Mouse (Mus musculus) myocyte (in vitro differentiated cells): ENCODE results near the gene Hoxc5. TPM values are rescaled to one million over a fixed set of nuclear protein-coding genes. Genes with fewer than 3 reads are reported as not detected.

ENCODE experiments used
- H3K27me3 ChIP-seq: one replicate; pipeline ENCODE4 v1.6.1; 2011; ENCODE audit not compliant: control insufficient read depth, insufficient read depth, insufficient read length
- H3K36me3 ChIP-seq: one replicate; pipeline ENCODE4 v1.6.1; 2011; ENCODE audit not compliant: control insufficient read depth, insufficient read depth
- H3K4me2 ChIP-seq: one replicate; pipeline ENCODE4 v1.6.1; 2011; ENCODE audit warnings: low read depth, control low read depth
- H3K4me3 ChIP-seq: one replicate; pipeline ENCODE4 v1.5.1; 2011; ENCODE audit warnings: mild to moderate bottlenecking, control low read depth, moderate library complexity
- H3K79me2 ChIP-seq: one replicate; pipeline ENCODE4 v1.6.1; 2011; ENCODE audit not compliant: control insufficient read depth, insufficient read depth
- H3ac ChIP-seq: one replicate; pipeline ENCODE4 v1.6.1; 2011; ENCODE audit not compliant: control insufficient read depth, insufficient read length
- CEBPB ChIP-seq: IDR thresholded peaks from 2 replicates; pipeline ENCODE4 v1.6.1; 2011; ENCODE audit warnings: mild to moderate bottlenecking, moderate library complexity; ENCODE audit not compliant: poor library complexity, insufficient read depth, severe bottlenecking
- E2F4 ChIP-seq: IDR thresholded peaks from one replicate; pipeline ENCODE4 v1.6.1; 2011; ENCODE audit warnings: mild to moderate bottlenecking, control low read depth, moderate library complexity; ENCODE audit not compliant: insufficient read depth
- MAX ChIP-seq: IDR thresholded peaks from one replicate; pipeline ENCODE4 v1.6.1; 2011; ENCODE audit warnings: low read depth, mild to moderate bottlenecking, control low read depth
- MYOD1 ChIP-seq, 3 experiments: IDR thresholded peaks; one replicate each; pipeline ENCODE4 v1.6.1; 2011; ENCODE audit warnings: control low read depth in 2 of 3, low read depth in 2 of 3, mild to moderate bottlenecking in 2 of 3, moderate library complexity in 1 of 3; ENCODE audit not compliant: insufficient read length in 2 of 3, control insufficient read depth in 1 of 3
- MYOG ChIP-seq, 3 experiments: IDR thresholded peaks; one replicate each; pipeline ENCODE4 v1.6.1; 2011; ENCODE audit warnings: control low read depth in 2 of 3, low read depth in 2 of 3, mild to moderate bottlenecking in 2 of 3; ENCODE audit not compliant: insufficient read length in 2 of 3, control insufficient read depth in 1 of 3, insufficient read depth in 1 of 3
- POLR2A ChIP-seq: IDR thresholded peaks from one replicate; pipeline ENCODE4 v1.6.1; 2011; ENCODE audit warnings: low read depth, mild to moderate bottlenecking, control low read depth, moderate library complexity; ENCODE audit not compliant: insufficient read length
- POLR2AphosphoS2 ChIP-seq: IDR thresholded peaks from one replicate; pipeline ENCODE4 v1.6.1; 2011; ENCODE audit warnings: low read depth, control low read depth; ENCODE audit not compliant: insufficient read length
- REST ChIP-seq: IDR thresholded peaks from one replicate; pipeline ENCODE4 v1.6.1; 2011; ENCODE audit warnings: mild to moderate bottlenecking, control low read depth, moderate library complexity; ENCODE audit not compliant: insufficient read depth, insufficient read length
- SRF ChIP-seq: IDR thresholded peaks from one replicate; pipeline ENCODE4 v1.6.1; 2011; ENCODE audit warnings: low read depth; ENCODE audit not compliant: control insufficient read depth, insufficient read length
- TCF12 ChIP-seq: IDR thresholded peaks from one replicate; pipeline ENCODE4 v1.6.1; 2011; ENCODE audit warnings: mild to moderate bottlenecking, control low read depth; ENCODE audit not compliant: poor library complexity, insufficient read depth, severe bottlenecking
- TCF3 ChIP-seq: IDR thresholded peaks from one replicate; pipeline ENCODE4 v1.6.1; 2011; ENCODE audit warnings: low read depth, control low read depth; ENCODE audit not compliant: insufficient read length
- USF1 ChIP-seq: IDR thresholded peaks from one replicate; pipeline ENCODE4 v1.6.1; 2011; ENCODE audit warnings: low read depth, mild to moderate bottlenecking, control low read depth, moderate library complexity
- polyA plus RNA-seq: library from polyadenylated mRNA; unstranded; fragments of >200 nt; fragmentation: generic; extraction: Trizol; gene quantifications from one replicate; pipeline ENCODE4 v1.2.1, GENCODE M21; 2012; ENCODE audit warnings: missing spikeins

Gene Hoxc5
- polyA plus RNA-seq, 1 experiment: 1.2 TPM

- H3K4me2 ChIP-seq: no peak overlapping the region
- H3ac ChIP-seq: no peak overlapping the region
- TF ChIP-seq TCF12: no peak
- no peak for TF ChIP-seq REST
- TF ChIP-seq MYOD1 (IDR thresholded peaks at IDR 0.05; ENCODE audit: control insufficient read depth in 1 of 3, insufficient read length in 2 of 3, low read depth in 2 of 3): no peak
- no peak for TF ChIP-seq MAX
- TF ChIP-seq SRF: no peak
- H3K27me3 ChIP-seq: no peaks in the 10 kb centered on the region
- H3K79me2 ChIP-seq: no peaks in the 10 kb centered on the region
- no peaks in the 10 kb centered on the region for H3K36me3 ChIP-seq
- H3K4me3 ChIP-seq: no peak overlapping the region
These were observed 62.9 kb downstream of the Hoxc5 start for GRCm38 (mm10) chr15:103030142-103030541.

DNA sequence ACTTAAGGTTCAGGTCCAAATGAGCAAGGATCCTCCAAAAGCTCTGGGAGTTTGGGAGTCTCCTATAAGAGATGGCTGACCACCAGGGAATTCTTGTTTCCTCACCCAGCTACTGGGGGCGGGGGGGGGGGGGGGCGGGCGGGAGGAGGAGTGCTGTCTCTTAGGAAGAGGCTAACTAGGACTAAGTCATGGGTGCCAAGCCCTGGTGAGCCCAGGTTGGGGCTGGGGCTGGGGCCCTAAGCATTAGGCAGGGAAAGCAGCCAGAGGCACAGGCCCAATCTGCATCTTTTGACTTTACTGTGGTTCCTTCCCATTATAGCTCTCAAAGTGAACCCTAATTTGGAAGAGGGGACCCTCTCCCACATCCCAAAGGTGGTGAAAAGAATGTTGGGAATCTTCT, 64.9 kb downstream of the Hoxc5 start:
- no peak overlapping the region for H3ac ChIP-seq
- no peaks in the 10 kb centered on the region for H3K36me3 ChIP-seq
- TF ChIP-seq MYOD1 (IDR thresholded peaks at IDR 0.05; ENCODE audit: control insufficient read depth in 1 of 3, insufficient read length in 2 of 3, low read depth in 2 of 3) (no peak), POLR2AphosphoS2 (no peak), REST (no peak), MAX (no peak), USF1 (no peak), TCF12 (no peak)
- no peak overlapping the region for H3K4me3 ChIP-seq
- H3K79me2 ChIP-seq: no peaks in the 10 kb centered on the region
- H3K4me2 ChIP-seq: no peak overlapping the region
- no peaks in the 10 kb centered on the region for H3K27me3 ChIP-seq

GRCm38 (mm10) chr15:103032646-103033575, 65.7 kb downstream of the Hoxc5 start:
- no peak overlapping the region for H3K4me3 ChIP-seq
- H3ac ChIP-seq: no peak overlapping the region
- no peaks in the 10 kb centered on the region for H3K79me2 ChIP-seq
- TF ChIP-seq MYOD1 (IDR thresholded peaks at IDR 0.05; ENCODE audit: control insufficient read depth in 1 of 3, insufficient read length in 2 of 3, low read depth in 2 of 3) (no peak), TCF12 (no peak), E2F4 (no peak), SRF (no peak), POLR2A (no peak), MAX (no peak), TCF3 (no peak), MYOG (IDR thresholded peaks at IDR 0.05; ENCODE audit: control insufficient read depth in 1 of 3, insufficient read depth in 1 of 3, insufficient read length in 2 of 3, low read depth in 2 of 3) (no peak), CEBPB (no peak), USF1 (no peak), REST (no peak), POLR2AphosphoS2 (no peak)
- no peaks in the 10 kb centered on the region for H3K27me3 ChIP-seq
- H3K4me2 ChIP-seq: no peak overlapping the region
- H3K36me3 ChIP-seq: no peaks in the 10 kb centered on the region

DNA sequence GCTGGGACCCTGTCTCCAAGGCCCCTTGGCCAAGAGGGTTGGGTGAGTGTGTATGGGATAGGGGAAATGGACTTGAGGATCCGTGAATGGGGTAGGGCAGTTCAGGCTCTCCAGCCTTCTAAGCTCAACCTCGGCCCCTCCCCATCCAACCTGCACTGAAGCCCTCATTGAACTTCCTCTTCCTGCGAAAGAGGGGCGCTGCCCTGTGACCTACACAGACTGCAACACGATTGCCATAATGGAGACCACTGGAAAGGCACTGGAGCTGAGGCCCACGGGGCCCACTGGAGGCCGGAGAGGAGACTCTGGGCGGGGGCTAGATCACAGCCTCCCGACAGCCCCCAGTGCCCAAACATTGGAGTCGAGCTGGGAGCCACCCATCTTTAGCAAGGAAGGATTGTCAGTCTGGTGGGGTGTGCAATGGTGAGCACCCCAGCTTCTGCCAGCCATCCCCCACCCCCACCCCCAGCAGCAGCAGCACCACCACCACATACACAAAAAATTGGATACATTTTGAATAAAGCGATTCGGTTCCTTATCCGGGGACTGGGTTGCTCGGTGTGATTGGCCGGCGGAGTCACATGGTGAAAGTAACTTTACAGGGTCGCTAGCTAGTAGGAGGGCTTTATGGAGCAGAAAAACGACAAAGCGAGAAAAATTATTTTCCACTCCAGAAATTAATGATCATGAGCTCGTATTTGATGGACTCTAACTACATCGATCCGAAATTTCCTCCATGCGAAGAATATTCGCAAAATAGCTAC, 67.0 kb downstream of the Hoxc5 start:
- H3K4me3 ChIP-seq: peak overlapping the region; percentile 17
- H3K27me3 ChIP-seq: no peaks in the 10 kb centered on the region
- peak overlapping the region; percentile 52 for H3K4me2 ChIP-seq
- H3ac ChIP-seq: no peak overlapping the region
- no peaks in the 10 kb centered on the region for H3K36me3 ChIP-seq
- no peaks in the 10 kb centered on the region for H3K79me2 ChIP-seq
- no peak for TF ChIP-seq CEBPB
- peak; percentile 70 for TF ChIP-seq USF1

DNA sequence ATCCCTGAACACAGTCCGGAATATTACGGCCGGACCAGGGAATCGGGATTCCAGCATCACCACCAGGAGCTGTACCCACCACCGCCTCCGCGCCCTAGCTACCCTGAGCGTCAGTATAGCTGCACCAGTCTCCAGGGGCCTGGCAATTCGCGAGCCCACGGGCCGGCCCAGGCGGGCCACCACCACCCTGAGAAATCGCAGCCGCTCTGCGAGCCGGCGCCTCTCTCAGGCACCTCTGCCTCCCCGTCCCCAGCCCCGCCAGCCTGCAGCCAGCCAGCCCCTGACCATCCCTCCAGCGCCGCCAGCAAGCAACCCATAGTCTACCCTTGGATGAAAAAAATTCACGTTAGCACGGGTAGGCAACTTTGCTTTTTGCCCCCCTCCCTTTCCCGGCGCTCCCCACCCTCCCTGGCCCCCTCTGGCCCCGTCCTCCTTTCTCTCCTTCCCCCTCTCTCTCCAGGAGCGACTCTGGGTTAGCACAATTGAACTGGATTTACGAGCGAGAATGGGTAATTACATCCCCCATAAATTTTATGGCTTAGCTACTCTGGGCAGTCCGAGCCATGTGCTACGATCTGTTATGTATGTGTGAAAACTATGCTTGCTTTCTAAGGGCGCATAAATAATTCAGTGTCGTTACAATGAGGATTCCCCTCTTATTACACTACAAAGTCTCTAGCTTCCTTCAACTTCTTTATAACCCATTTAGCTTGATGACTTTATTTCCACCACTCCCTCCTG, 67.7 kb downstream of the Hoxc5 start:
- TF ChIP-seq E2F4: no peak
- TF ChIP-seq MYOD1 (IDR thresholded peaks at IDR 0.05; ENCODE audit: control insufficient read depth in 1 of 3, insufficient read length in 2 of 3, low read depth in 2 of 3): no peak
- no peak for TF ChIP-seq REST
- TF ChIP-seq USF1: no peak
- no peak for TF ChIP-seq TCF12
- H3K79me2 ChIP-seq: no peaks in the 10 kb centered on the region
- peak overlapping the region; percentile 52 for H3K4me2 ChIP-seq
- H3K36me3 ChIP-seq: no peaks in the 10 kb centered on the region
- H3K27me3 ChIP-seq: no peaks in the 10 kb centered on the region
- no peak overlapping the region for H3ac ChIP-seq
- H3K4me3 ChIP-seq: peak overlapping the region; percentile 17
